Mouse (Mus musculus): ENCODE measurements around the gene Abcc10. TPM values are rescaled to one million over a fixed set of nuclear protein-coding genes. Genes with fewer than 3 reads are reported as not detected.
A peak's percentile ranks its signal among the peaks of the same experiment; 100 is the strongest.

Gene Abcc10
- polyA plus RNA-seq, 1 experiment from 2014 or later = 6.3 TPM

GRCm38 (mm10) chr17:46283911-46284310, 44.2 kb downstream of the Abcc10 start:
- H3K4me2 ChIP-seq = no peak overlapping the region
- peaks cover 13% of the 10 kb centered on the region; the same call in 1 of the 2 replicates for H3K36me3 ChIP-seq (ENCODE audit: poor library complexity, severe bottlenecking)
- H3K27ac ChIP-seq = no peak overlapping the region
- 86% methylated on average over 8 of the region's 8 CpGs for WGBS
- H3K4me3 ChIP-seq = no peak overlapping the region
- no peak for ATAC-seq
- peaks cover 25% of the 10 kb centered on the region for H3K4me1 ChIP-seq
- H3K27me3 ChIP-seq = no peaks in the 10 kb centered on the region
- H3K9me3 ChIP-seq (replicated peaks) = no peaks in the 10 kb centered on the region
- H3K9ac ChIP-seq = no peak overlapping the region

GRCm38 (mm10) chr17:46283140-46283539, 45.0 kb downstream of the Abcc10 start:
- no peak; the same call in 1 of the 2 replicates for ATAC-seq
- WGBS = 23% methylated on average over 9 of the region's 9 CpGs

GRCm38 (mm10) chr17:46282483-46283123, 45.5 kb downstream of the Abcc10 start, which contains the start of gene Tjap1:
Gene Tjap1, minus strand, starts transcription at chr17:46283026.
- H3K27me3 ChIP-seq = no peaks in the 10 kb centered on the region

More at GRCm38 (mm10) chr17:46283140-46283539, 45.0 kb downstream of the Abcc10 start:
- Histone ChIP-seq H3K9ac (no peak overlapping the region; the same call in 1 of the 2 replicates), H3K4me2 (peak overlapping the region; percentile 99), H3K27me3 (no peaks in the 10 kb centered on the region), H3K36me3 (ENCODE audit: poor library complexity, severe bottlenecking) (peaks cover 21% of the 10 kb centered on the region; the same call in 1 of the 2 replicates), H3K4me3 (peak overlapping the region; percentile 75), H3K9me3 (replicated peaks) (no peaks in the 10 kb centered on the region), H3K27ac (no peak overlapping the region), H3K4me1 (peaks cover 25% of the 10 kb centered on the region)

GRCm38 (mm10) chr17:46278011-46278765, 50.0 kb downstream of the Abcc10 start:
- H3K4me1 ChIP-seq = peaks cover 15% of the 10 kb centered on the region
- no peak overlapping the region for H3K4me3 ChIP-seq
- 94% methylated on average over 12 of the region's 12 CpGs for WGBS
- H3K9ac ChIP-seq = no peak overlapping the region
- no peaks in the 10 kb centered on the region for H3K27me3 ChIP-seq
- H3K9me3 ChIP-seq (replicated peaks) = no peaks in the 10 kb centered on the region
- H3K36me3 ChIP-seq (ENCODE audit: poor library complexity, severe bottlenecking) = peaks cover 32% of the 10 kb centered on the region
- H3K27ac ChIP-seq = no peak overlapping the region
- no peak overlapping the region for H3K4me2 ChIP-seq
- ATAC-seq = no peak

More at GRCm38 (mm10) chr17:46282483-46283123, 45.5 kb downstream of the Abcc10 start, which contains the start of gene Tjap1:
- H3K4me3 ChIP-seq = peak within 1 kb of the TSS; percentile 75
- H3K4me2 ChIP-seq = peak within 1 kb of the TSS; percentile 99
- peak; percentile 99 for ATAC-seq
- H3K9me3 ChIP-seq (replicated peaks) = no peaks in the 10 kb centered on the region
- WGBS = under 1% methylated on average over 37 of the region's 37 CpGs
- H3K9ac ChIP-seq = peak within 1 kb of the TSS; percentile 87
- H3K27ac ChIP-seq = peak within 1 kb of the TSS; percentile 69; the same call in 1 of the 2 replicates
- H3K4me1 ChIP-seq = peaks cover 21% of the 10 kb centered on the region
- peaks cover 24% of the 10 kb centered on the region for H3K36me3 ChIP-seq (ENCODE audit: poor library complexity, severe bottlenecking)

GRCm38 (mm10) chr17:46277586-46277985, 50.6 kb downstream of the Abcc10 start:
- H3K36me3 ChIP-seq (ENCODE audit: poor library complexity, severe bottlenecking) = peaks cover 35% of the 10 kb centered on the region
- H3K4me2 ChIP-seq = no peak overlapping the region
- peaks cover 14% of the 10 kb centered on the region for H3K4me1 ChIP-seq
- no peaks in the 10 kb centered on the region for H3K9me3 ChIP-seq (replicated peaks)
- H3K4me3 ChIP-seq = no peak overlapping the region
- no peak overlapping the region for H3K27ac ChIP-seq
- no peak for ATAC-seq
- 79% methylated on average over 4 of the region's 4 CpGs for WGBS
- H3K27me3 ChIP-seq = no peaks in the 10 kb centered on the region
- H3K9ac ChIP-seq = no peak overlapping the region

GRCm38 (mm10) chr17:46275506-46275905, 52.6 kb downstream of the Abcc10 start:
- H3K4me2 ChIP-seq = no peak overlapping the region
- no peak for ATAC-seq
- H3K27me3 ChIP-seq = no peaks in the 10 kb centered on the region
- peaks cover 53% of the 10 kb centered on the region for H3K36me3 ChIP-seq (ENCODE audit: poor library complexity, severe bottlenecking)
- no peak overlapping the region for H3K27ac ChIP-seq
- no peak overlapping the region for H3K9ac ChIP-seq
- 92% methylated on average over 10 of the region's 10 CpGs for WGBS
- no peaks in the 10 kb centered on the region for H3K9me3 ChIP-seq (replicated peaks)
- H3K4me1 ChIP-seq = no peaks in the 10 kb centered on the region
- no peak overlapping the region for H3K4me3 ChIP-seq

GRCm38 (mm10) chr17:46275034-46275433, 53.1 kb downstream of the Abcc10 start:
- no peak overlapping the region for H3K9ac ChIP-seq
- H3K4me3 ChIP-seq = no peak overlapping the region
- H3K9me3 ChIP-seq (replicated peaks) = no peaks in the 10 kb centered on the region
- H3K4me2 ChIP-seq = no peak overlapping the region
- no peaks in the 10 kb centered on the region for H3K4me1 ChIP-seq
- ATAC-seq = no peak
- WGBS = 88% methylated on average over 6 of the region's 6 CpGs
- H3K27ac ChIP-seq = no peak overlapping the region
- H3K36me3 ChIP-seq (ENCODE audit: poor library complexity, severe bottlenecking) = peaks cover 55% of the 10 kb centered on the region
- no peaks in the 10 kb centered on the region for H3K27me3 ChIP-seq

- Histone ChIP-seq H3K9me3 (replicated peaks) (no peaks in the 10 kb centered on the region), H3K9ac (peak overlapping the region; percentile 26; the same call in 1 of the 2 replicates), H3K36me3 (ENCODE audit: poor library complexity, severe bottlenecking) (peaks cover 56% of the 10 kb centered on the region), H3K4me1 (no peaks in the 10 kb centered on the region), H3K4me2 (no peak overlapping the region), H3K27ac (no peak overlapping the region), H3K27me3 (no peaks in the 10 kb centered on the region), H3K4me3 (no peak overlapping the region)
- ATAC-seq = no peak
- WGBS = 82% methylated on average over 6 of the region's 6 CpGs
These were observed 53.7 kb downstream of the Abcc10 start for GRCm38 (mm10) chr17:46274465-46274864.

GRCm38 (mm10) chr17:46273803-46274236, 54.3 kb downstream of the Abcc10 start:
- ATAC-seq = no peak
- Histone ChIP-seq H3K9ac (no peak overlapping the region), H3K4me3 (no peak overlapping the region), H3K4me2 (no peak overlapping the region), H3K27ac (0 out of 2 replicates have a peak overlapping the region, but pooled peaks have one; percentile 35), H3K36me3 (ENCODE audit: poor library complexity, severe bottlenecking) (peaks cover 56% of the 10 kb centered on the region), H3K4me1 (no peaks in the 10 kb centered on the region), H3K9me3 (replicated peaks) (no peaks in the 10 kb centered on the region), H3K27me3 (no peaks in the 10 kb centered on the region)
- WGBS = 73% methylated on average over 1 of the region's 1 CpGs

GRCm38 (mm10) chr17:46272675-46273074, 55.5 kb downstream of the Abcc10 start:
- Histone ChIP-seq H3K27me3 (no peaks in the 10 kb centered on the region), H3K9ac (no peak overlapping the region), H3K36me3 (ENCODE audit: poor library complexity, severe bottlenecking) (peaks cover 47% of the 10 kb centered on the region), H3K9me3 (replicated peaks) (no peaks in the 10 kb centered on the region), H3K4me1 (no peaks in the 10 kb centered on the region), H3K4me3 (no peak overlapping the region), H3K4me2 (no peak overlapping the region), H3K27ac (no peak overlapping the region)
- no peak for ATAC-seq
- 92% methylated on average over 5 of the region's 5 CpGs for WGBS

GRCm38 (mm10) chr17:46272058-46272457, 56.1 kb downstream of the Abcc10 start:
- 98% methylated on average over 2 of the region's 2 CpGs for WGBS
- no peak for ATAC-seq
- Histone ChIP-seq H3K9ac (no peak overlapping the region; the same call in 1 of the 2 replicates), H3K27ac (no peak overlapping the region), H3K4me3 (no peak overlapping the region), H3K36me3 (ENCODE audit: poor library complexity, severe bottlenecking) (peaks cover 53% of the 10 kb centered on the region), H3K4me2 (no peak overlapping the region), H3K27me3 (no peaks in the 10 kb centered on the region), H3K4me1 (no peaks in the 10 kb centered on the region), H3K9me3 (replicated peaks) (no peaks in the 10 kb centered on the region)

All from forebrain, embryonic 13.5 days (tissue).